Mouse (Mus musculus): ENCODE results near the gene Fam181a. TPM values are rescaled to one million over a fixed set of nuclear protein-coding genes. Genes with fewer than 3 reads are reported as not detected.

Gene Fam181a
- polyA plus RNA-seq, 1 experiment from 2014 or later = 16.6 TPM

DNA sequence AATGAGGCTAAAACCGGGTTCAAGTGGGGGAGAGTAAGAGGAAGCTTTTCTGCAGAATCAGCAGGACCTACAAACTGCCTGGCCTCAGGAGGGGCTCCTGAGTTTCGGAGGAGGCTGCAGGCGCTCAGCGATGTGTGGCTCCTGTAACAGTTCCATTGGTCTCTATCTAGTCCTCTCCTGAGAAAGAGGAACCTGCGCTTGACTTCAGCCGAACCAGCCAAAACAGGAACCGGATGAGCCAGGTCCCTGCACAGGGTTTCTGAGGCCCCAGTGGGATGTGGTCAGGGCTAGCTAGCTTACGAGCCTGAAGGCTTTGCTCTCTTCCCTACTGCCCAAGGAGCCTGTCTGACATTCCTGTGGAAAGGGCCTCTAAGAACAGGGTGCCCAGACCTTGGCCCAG, 32.7 kb downstream of the Fam181a start:
- no peak overlapping the region for H3K27ac ChIP-seq (ENCODE audit: low read depth, low read length)
- H3K27me3 ChIP-seq (ENCODE audit: control insufficient read depth, insufficient read depth, low read length) = no peaks in the 10 kb centered on the region
- ATAC-seq (ENCODE audit: low FRiP score) (no peak), DNase-seq (ENCODE audit: low spot score) (no peak)
- H3K9ac ChIP-seq (ENCODE audit: low read depth, low read length) = no peak overlapping the region
- no peaks in the 10 kb centered on the region for H3K9me3 ChIP-seq (ENCODE audit: control insufficient read depth, low read length)
- no peaks in the 10 kb centered on the region for H3K4me1 ChIP-seq (replicated peaks; ENCODE audit: control insufficient read depth, insufficient read depth, low read length)
- H3K36me3 ChIP-seq (ENCODE audit: control insufficient read depth, insufficient read depth, low read length) = no peaks in the 10 kb centered on the region
- H3K4me2 ChIP-seq (replicated peaks; ENCODE audit: low read depth, low read length) = no peak overlapping the region
- no peak overlapping the region for H3K4me3 ChIP-seq (ENCODE audit: low read depth, low read length)
- WGBS = 74% methylated on average over 8 of the region's 8 CpGs

DNA sequence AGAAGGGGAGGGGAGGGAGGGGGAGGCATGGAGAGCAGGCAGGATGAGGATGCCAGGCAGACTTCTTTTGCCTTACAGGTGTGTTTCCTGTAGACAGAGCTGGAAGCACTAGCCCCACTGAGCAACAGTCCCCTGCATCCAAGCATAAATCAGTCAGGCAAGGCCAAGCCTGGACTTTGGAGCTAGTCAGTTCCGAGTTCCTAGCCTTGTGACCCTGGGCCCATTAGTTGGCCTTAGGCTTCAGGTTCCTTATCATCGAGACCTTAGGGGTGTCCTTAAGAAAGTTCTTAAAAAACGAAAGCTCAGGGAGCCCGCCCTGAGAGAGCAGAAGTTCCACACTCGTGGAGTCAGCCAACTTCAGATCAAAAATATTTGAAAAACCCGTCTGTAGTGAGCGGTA, 34.2 kb downstream of the Fam181a start:
- no peak for ATAC-seq (ENCODE audit: low FRiP score)
- Histone ChIP-seq H3K36me3 (ENCODE audit: control insufficient read depth, insufficient read depth, low read length) (no peaks in the 10 kb centered on the region), H3K27ac (ENCODE audit: low read depth, low read length) (no peak overlapping the region), H3K9me3 (ENCODE audit: control insufficient read depth, low read length) (no peaks in the 10 kb centered on the region), H3K9ac (ENCODE audit: low read depth, low read length) (no peak overlapping the region), H3K27me3 (ENCODE audit: control insufficient read depth, insufficient read depth, low read length) (no peaks in the 10 kb centered on the region), H3K4me3 (ENCODE audit: low read depth, low read length) (no peak overlapping the region), H3K4me2 (replicated peaks; ENCODE audit: low read depth, low read length) (no peak overlapping the region), H3K4me1 (replicated peaks; ENCODE audit: control insufficient read depth, insufficient read depth, low read length) (no peaks in the 10 kb centered on the region)
- no peak for DNase-seq (ENCODE audit: low spot score)
- 91% methylated on average over 7 of the region's 7 CpGs for WGBS

DNA sequence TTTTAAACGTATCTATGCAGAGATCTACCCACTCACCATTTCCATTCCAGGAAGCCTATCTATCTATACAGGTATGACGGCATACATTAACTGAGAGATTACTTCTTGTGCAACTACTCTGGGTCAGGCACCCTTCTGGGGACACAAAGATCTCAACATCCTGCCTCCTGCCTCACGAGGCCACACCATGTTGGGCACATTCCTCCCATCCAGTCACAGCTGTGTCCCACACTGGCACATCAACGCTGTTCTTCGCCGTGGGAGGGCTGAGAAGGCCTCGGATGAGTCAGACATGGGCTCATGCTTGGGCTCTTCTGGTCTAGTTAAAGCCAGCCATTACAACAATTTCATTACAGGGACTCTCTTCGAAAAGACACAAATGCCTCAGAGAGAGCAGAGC, 36.2 kb downstream of the Fam181a start:
- no peaks in the 10 kb centered on the region for H3K27me3 ChIP-seq (ENCODE audit: control insufficient read depth, insufficient read depth, low read length)
- H3K36me3 ChIP-seq (ENCODE audit: control insufficient read depth, insufficient read depth, low read length) = no peaks in the 10 kb centered on the region
- ATAC-seq (ENCODE audit: low FRiP score) (no peak), DNase-seq (ENCODE audit: low spot score) (no peak)
- no peak overlapping the region for H3K4me3 ChIP-seq (ENCODE audit: low read depth, low read length)
- H3K27ac ChIP-seq (ENCODE audit: low read depth, low read length) = no peak overlapping the region
- no peak overlapping the region for H3K9ac ChIP-seq (ENCODE audit: low read depth, low read length)
- 79% methylated on average over 8 of the region's 8 CpGs for WGBS
- H3K9me3 ChIP-seq (ENCODE audit: control insufficient read depth, low read length) = no peaks in the 10 kb centered on the region
- no peaks in the 10 kb centered on the region for H3K4me1 ChIP-seq (replicated peaks; ENCODE audit: control insufficient read depth, insufficient read depth, low read length)
- H3K4me2 ChIP-seq (replicated peaks; ENCODE audit: low read depth, low read length) = no peak overlapping the region

DNA sequence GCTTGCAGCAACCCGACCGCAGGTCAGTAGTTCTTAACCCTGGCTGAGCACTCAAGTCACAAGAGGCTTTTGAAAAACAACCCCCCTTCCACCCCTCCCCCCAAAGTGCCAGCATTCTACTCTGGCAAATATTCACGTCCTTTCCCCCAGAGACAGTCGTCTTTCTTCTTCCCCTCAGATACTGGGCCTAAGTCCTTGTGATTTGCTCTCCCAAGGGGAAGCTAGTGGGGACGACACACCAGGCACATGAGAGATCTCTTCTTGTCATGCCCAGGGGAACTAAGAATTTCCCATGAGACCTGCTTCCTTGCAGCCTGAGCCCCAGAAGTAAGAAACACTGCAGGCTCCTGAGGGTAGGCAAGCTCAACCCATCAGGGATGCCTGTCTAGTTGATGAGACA, 36.6 kb downstream of the Fam181a start:
- Histone ChIP-seq H3K4me3 (ENCODE audit: low read depth, low read length) (no peak overlapping the region), H3K9me3 (ENCODE audit: control insufficient read depth, low read length) (no peaks in the 10 kb centered on the region), H3K9ac (ENCODE audit: low read depth, low read length) (no peak overlapping the region), H3K36me3 (ENCODE audit: control insufficient read depth, insufficient read depth, low read length) (no peaks in the 10 kb centered on the region), H3K4me2 (replicated peaks; ENCODE audit: low read depth, low read length) (no peak overlapping the region), H3K4me1 (replicated peaks; ENCODE audit: control insufficient read depth, insufficient read depth, low read length) (no peaks in the 10 kb centered on the region), H3K27ac (ENCODE audit: low read depth, low read length) (no peak overlapping the region), H3K27me3 (ENCODE audit: control insufficient read depth, insufficient read depth, low read length) (no peaks in the 10 kb centered on the region)
- ATAC-seq (ENCODE audit: low FRiP score) (no peak), DNase-seq (ENCODE audit: low spot score) (no peak)
- 51% methylated on average over 5 of the region's 5 CpGs for WGBS

DNA sequence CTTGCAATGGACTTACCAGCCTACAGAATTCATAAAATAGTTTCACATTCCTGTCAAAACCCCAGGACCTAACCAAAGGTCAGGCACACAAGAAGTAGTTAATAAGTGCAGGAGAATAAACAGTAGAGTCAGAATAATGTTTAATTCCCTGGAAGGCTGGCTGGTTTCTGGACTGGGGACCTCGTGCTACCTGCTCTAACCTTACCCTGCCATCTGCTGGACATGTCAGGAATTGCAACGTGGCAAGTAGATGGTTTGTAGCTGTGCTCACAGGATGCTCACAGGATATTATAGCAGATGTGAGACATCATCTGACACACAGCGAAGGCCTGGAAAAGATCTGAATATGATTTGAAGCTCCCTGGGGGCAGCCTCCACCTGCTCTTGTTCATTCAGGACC, 37.7 kb downstream of the Fam181a start:
- 4% methylated on average over 3 of the region's 3 CpGs for WGBS
- H3K4me3 ChIP-seq (ENCODE audit: low read depth, low read length) = no peak overlapping the region
- ATAC-seq (ENCODE audit: low FRiP score) (peak; percentile 58; the same call in 1 of the 2 replicates), DNase-seq (ENCODE audit: low spot score) (peak; percentile 88)
- H3K27me3 ChIP-seq (ENCODE audit: control insufficient read depth, insufficient read depth, low read length) = no peaks in the 10 kb centered on the region
- H3K9me3 ChIP-seq (ENCODE audit: control insufficient read depth, low read length) = no peaks in the 10 kb centered on the region
- H3K4me1 ChIP-seq (replicated peaks; ENCODE audit: control insufficient read depth, insufficient read depth, low read length) = no peaks in the 10 kb centered on the region
- no peak overlapping the region for H3K9ac ChIP-seq (ENCODE audit: low read depth, low read length)
- H3K36me3 ChIP-seq (ENCODE audit: control insufficient read depth, insufficient read depth, low read length) = no peaks in the 10 kb centered on the region
- no peak overlapping the region for H3K4me2 ChIP-seq (replicated peaks; ENCODE audit: low read depth, low read length)
- H3K27ac ChIP-seq (ENCODE audit: low read depth, low read length) = no peak overlapping the region

DNA sequence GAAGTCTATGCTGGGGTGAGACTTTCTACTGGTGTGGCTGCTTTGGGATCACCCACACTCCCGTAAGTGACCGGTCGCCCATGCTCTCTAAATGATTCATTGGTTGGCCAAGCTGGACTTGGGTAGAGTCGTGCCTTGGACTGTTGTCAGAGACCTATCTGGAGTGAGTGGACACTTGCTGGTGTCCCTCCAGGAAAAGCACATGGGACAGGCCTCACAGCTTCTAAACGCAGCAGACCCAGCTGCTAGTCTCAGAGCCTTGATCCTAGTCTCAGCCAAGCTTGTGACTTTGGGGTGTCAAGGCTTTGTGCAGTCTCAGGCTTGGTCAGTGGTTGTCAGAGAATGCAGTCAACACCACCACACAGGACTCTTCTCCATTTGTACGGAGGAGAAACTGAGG, 42.0 kb downstream of the Fam181a start:
- 90% methylated on average over 6 of the region's 6 CpGs for WGBS

DNA sequence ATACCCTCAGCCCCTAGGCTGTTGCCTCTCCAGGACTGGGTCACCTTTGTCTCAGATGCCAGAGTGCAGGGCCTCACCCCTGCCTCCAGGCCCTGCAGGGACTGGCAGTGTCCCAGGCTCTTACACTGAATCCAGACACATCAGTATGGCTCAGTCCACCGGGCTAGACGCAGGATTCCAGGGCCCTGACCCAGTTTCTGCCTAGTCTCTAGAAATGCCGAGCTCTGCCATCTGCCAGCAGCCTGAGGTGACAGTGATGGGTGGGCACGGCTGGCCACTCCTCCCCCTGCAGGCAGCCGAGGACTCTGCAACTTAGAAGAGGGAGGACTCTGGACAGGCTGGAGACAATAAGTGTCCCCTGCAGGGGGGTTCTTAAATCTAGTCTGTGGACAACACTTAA, 42.8 kb downstream of the Fam181a start:
- Histone ChIP-seq H3K4me2 (replicated peaks; ENCODE audit: low read depth, low read length) (no peak overlapping the region), H3K9ac (ENCODE audit: low read depth, low read length) (no peak overlapping the region), H3K9me3 (ENCODE audit: control insufficient read depth, low read length) (no peaks in the 10 kb centered on the region), H3K27ac (ENCODE audit: low read depth, low read length) (no peak overlapping the region), H3K36me3 (ENCODE audit: control insufficient read depth, insufficient read depth, low read length) (no peaks in the 10 kb centered on the region), H3K4me1 (replicated peaks; ENCODE audit: control insufficient read depth, insufficient read depth, low read length) (no peaks in the 10 kb centered on the region), H3K4me3 (ENCODE audit: low read depth, low read length) (no peak overlapping the region), H3K27me3 (ENCODE audit: control insufficient read depth, insufficient read depth, low read length) (no peaks in the 10 kb centered on the region)
- peak; percentile 68 for ATAC-seq (ENCODE audit: low FRiP score)
- 14% methylated on average over 5 of the region's 5 CpGs for WGBS
- DNase-seq (ENCODE audit: low spot score) = peak; percentile 61

More for the DNA sequence above, 42.0 kb downstream of the Fam181a start:
- DNase-seq (ENCODE audit: low spot score) (no peak), ATAC-seq (ENCODE audit: low FRiP score) (no peak)
- Histone ChIP-seq H3K9me3 (ENCODE audit: control insufficient read depth, low read length) (no peaks in the 10 kb centered on the region), H3K4me3 (ENCODE audit: low read depth, low read length) (no peak overlapping the region), H3K4me2 (replicated peaks; ENCODE audit: low read depth, low read length) (no peak overlapping the region), H3K36me3 (ENCODE audit: control insufficient read depth, insufficient read depth, low read length) (no peaks in the 10 kb centered on the region), H3K27me3 (ENCODE audit: control insufficient read depth, insufficient read depth, low read length) (no peaks in the 10 kb centered on the region), H3K4me1 (replicated peaks; ENCODE audit: control insufficient read depth, insufficient read depth, low read length) (no peaks in the 10 kb centered on the region), H3K9ac (ENCODE audit: low read depth, low read length) (no peak overlapping the region), H3K27ac (ENCODE audit: low read depth, low read length) (no peak overlapping the region)

DNA sequence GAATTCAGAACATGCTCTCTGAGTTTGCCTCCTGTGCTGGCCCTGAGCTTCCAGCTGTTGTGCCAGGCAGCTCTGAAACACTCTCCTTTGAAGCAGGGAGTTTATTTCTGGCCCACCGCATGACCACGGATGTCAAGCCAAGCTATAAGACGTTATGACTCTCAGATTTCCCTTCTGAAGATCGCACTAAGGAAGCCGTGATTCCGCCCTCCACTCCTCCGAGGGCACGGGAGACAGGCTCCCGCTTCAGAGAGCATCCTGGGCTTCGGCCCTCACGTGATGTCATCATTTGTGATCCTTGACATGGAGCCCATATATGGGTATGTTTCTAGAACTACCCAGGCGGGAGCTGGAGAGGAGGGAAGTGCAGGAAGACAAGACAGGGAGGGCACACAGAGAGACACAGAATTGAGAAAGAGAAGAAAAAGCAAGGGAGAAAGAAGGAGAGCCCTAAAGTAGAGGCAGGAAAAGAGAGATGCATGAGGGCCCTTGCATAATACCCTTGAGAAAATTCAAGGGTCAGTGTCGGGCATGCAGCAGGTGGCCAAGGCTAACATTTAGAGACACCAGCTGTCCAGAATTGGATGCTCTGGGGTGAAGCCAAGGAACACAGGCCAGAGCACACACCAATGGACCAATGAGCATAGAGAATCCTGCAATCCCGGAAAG, 45.1 kb downstream of the Fam181a start, which contains the start of gene Asb2:
TSS of gene Asb2 (minus strand) at position 256 of the 669 bp plus-strand sequence.
- ATAC-seq (ENCODE audit: low FRiP score) (no peak), DNase-seq (ENCODE audit: low spot score) (no peak)
- no peak within 1 kb of the TSS for H3K4me3 ChIP-seq (ENCODE audit: low read depth, low read length)
- no peak within 1 kb of the TSS for H3K4me2 ChIP-seq (replicated peaks; ENCODE audit: low read depth, low read length)
- H3K27ac ChIP-seq (ENCODE audit: low read depth, low read length) = no peak within 1 kb of the TSS
- H3K4me1 ChIP-seq (replicated peaks; ENCODE audit: control insufficient read depth, insufficient read depth, low read length) = no peaks in the 10 kb centered on the region
- no peaks in the 10 kb centered on the region for H3K27me3 ChIP-seq (ENCODE audit: control insufficient read depth, insufficient read depth, low read length)
- H3K9ac ChIP-seq (ENCODE audit: low read depth, low read length) = no peak within 1 kb of the TSS
- no peaks in the 10 kb centered on the region for H3K36me3 ChIP-seq (ENCODE audit: control insufficient read depth, insufficient read depth, low read length)
- 80% methylated on average over 14 of the region's 14 CpGs for WGBS
- H3K9me3 ChIP-seq (ENCODE audit: control insufficient read depth, low read length) = no peaks in the 10 kb centered on the region

DNA sequence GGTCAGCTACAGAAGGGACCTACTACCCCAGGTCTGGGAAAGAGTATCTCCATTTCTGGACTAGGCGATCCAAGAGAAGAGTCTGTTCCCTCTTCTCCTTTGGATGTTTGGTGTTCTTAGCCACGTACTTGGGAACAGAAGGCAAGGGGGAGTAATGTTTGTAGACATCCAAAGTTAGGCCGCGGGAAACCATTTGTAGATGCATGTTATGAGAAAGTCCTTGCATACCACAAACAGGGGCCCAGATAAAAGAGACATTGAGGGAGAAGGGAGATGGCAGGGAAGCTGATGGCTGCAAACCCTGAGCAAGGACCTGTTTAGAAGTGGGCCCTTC, 45.6 kb downstream of the Fam181a start:
- Histone ChIP-seq H3K27me3 (ENCODE audit: control insufficient read depth, insufficient read depth, low read length) (no peaks in the 10 kb centered on the region), H3K4me2 (replicated peaks; ENCODE audit: low read depth, low read length) (no peak overlapping the region), H3K27ac (ENCODE audit: low read depth, low read length) (no peak overlapping the region), H3K4me1 (replicated peaks; ENCODE audit: control insufficient read depth, insufficient read depth, low read length) (no peaks in the 10 kb centered on the region), H3K4me3 (ENCODE audit: low read depth, low read length) (no peak overlapping the region), H3K9ac (ENCODE audit: low read depth, low read length) (no peak overlapping the region), H3K9me3 (ENCODE audit: control insufficient read depth, low read length) (no peaks in the 10 kb centered on the region), H3K36me3 (ENCODE audit: control insufficient read depth, insufficient read depth, low read length) (no peaks in the 10 kb centered on the region)
- no peak for DNase-seq (ENCODE audit: low spot score)
- 92% methylated on average over 4 of the region's 4 CpGs for WGBS
- no peak for ATAC-seq (ENCODE audit: low FRiP score)

Data from hindbrain, embryonic 11.5 days (tissue).